Mouse (Mus musculus): ENCODE data around the gene 4933406M09Rik.

GRCm38 (mm10) chr1:134341641-134342277, 44.0 kb upstream of the 4933406M09Rik start:
- TF ChIP-seq CTCF (IDR thresholded peaks at IDR 0.05; ENCODE audit: borderline replicate concordance, extremely low read depth, insufficient read depth, insufficient read length) (no peak), POLR2A (IDR thresholded peaks at IDR 0.05; ENCODE audit: borderline replicate concordance, extremely low read depth, insufficient read depth, insufficient read length, poor library complexity, severe bottlenecking) (no peak)
